Mouse (Mus musculus) heart, embryonic 15.5 days (tissue): ENCODE measurements around the gene Tfam. TPM values are rescaled to one million over a fixed set of nuclear protein-coding genes. Genes with fewer than 3 reads are reported as not detected.

Experiments used
- ATAC-seq: fragments of 200-750 bp; cut with Nextera tagmentation; replicated peaks from 2 replicates; pipeline ENCODE4 v1.8.0; 2017; ENCODE audit warnings: low read depth, moderate TSS enrichment; ENCODE audit not compliant: insufficient number of reproducible peaks, insufficient read depth, low FRiP score
- H3K27ac ChIP-seq: fragments of 300-500 bp; sonication (generic); 2 replicates; pipeline ENCODE4 v1.5.1; 2015; ENCODE audit warnings: mild to moderate bottlenecking, inconsistent platforms
- H3K27me3 ChIP-seq: fragments of 300-500 bp; sonication (generic); 2 replicates; pipeline ENCODE4 v1.6.1; 2015; ENCODE audit warnings: inconsistent platforms
- H3K36me3 ChIP-seq: fragments of 300-500 bp; sonication (generic); 2 replicates; pipeline ENCODE4 v1.6.1; 2015; ENCODE audit warnings: mild to moderate bottlenecking, inconsistent platforms
- H3K4me1 ChIP-seq: fragments of 300-500 bp; sonication (generic); replicated peaks from 2 replicates; pipeline ENCODE4 v1.6.1; 2015; ENCODE audit warnings: inconsistent platforms
- H3K4me2 ChIP-seq: fragments of 300-500 bp; sonication (generic); 2 replicates; pipeline ENCODE4 v1.6.1; 2015; ENCODE audit warnings: inconsistent platforms, mild to moderate bottlenecking, moderate library complexity
- H3K4me3 ChIP-seq: fragments of 300-500 bp; sonication (generic); 2 replicates; pipeline ENCODE4 v1.5.1; 2015; ENCODE audit warnings: mild to moderate bottlenecking, inconsistent platforms
- H3K9ac ChIP-seq: fragments of 300-500 bp; sonication (generic); 2 replicates; pipeline ENCODE4 v1.6.1; 2015; ENCODE audit warnings: mild to moderate bottlenecking, inconsistent platforms
- H3K9me3 ChIP-seq: fragments of 300-500 bp; sonication (generic); replicated peaks from 2 replicates; pipeline ENCODE4 v1.6.1; 2016; ENCODE audit warnings: inconsistent platforms
- WGBS: fragments of 180-500 bp; shearing (Covaris S2); methylation state at CpG from one replicate; pipeline ENCODE4 v1.1.7; 2015; ENCODE audit warnings: mixed read lengths; 5-methylcytosine and 5-hydroxymethylcytosine counted together
- polyA plus RNA-seq: library from polyadenylated mRNA; unstranded; fragments of >200 nt; fragmentation: Nextera tagmentation; extraction: Ambion mirVana; gene quantifications from 2 replicates; pipeline ENCODE4 v1.2.1, GENCODE M21; 2015

Gene Tfam
- polyA plus RNA-seq, 1 experiment from 2014 or later: 53.8 TPM

- Histone ChIP-seq H3K4me2 (no peak overlapping the region), H3K27me3 (no peaks in the 10 kb centered on the region), H3K9ac (no peak overlapping the region), H3K27ac (no peak overlapping the region), H3K9me3 (no peaks in the 10 kb centered on the region), H3K36me3 (peaks cover 26% of the 10 kb centered on the region; the same call in 1 of the 2 replicates), H3K4me3 (no peak overlapping the region), H3K4me1 (peaks cover 4% of the 10 kb centered on the region)
- 74% methylated on average over 4 of the region's 4 CpGs for WGBS
- no peak for ATAC-seq
These were observed 15.1 kb upstream of the Tfam start for GRCm38 (mm10) chr10:71253147-71253546.

GRCm38 (mm10) chr10:71252421-71252820 is 14.3 kb upstream of the Tfam start:
- Histone ChIP-seq H3K36me3 (peaks cover 26% of the 10 kb centered on the region; the same call in 1 of the 2 replicates), H3K4me1 (peaks cover 4% of the 10 kb centered on the region), H3K4me3 (no peak overlapping the region), H3K9ac (no peak overlapping the region), H3K4me2 (no peak overlapping the region), H3K9me3 (no peaks in the 10 kb centered on the region), H3K27ac (no peak overlapping the region), H3K27me3 (no peaks in the 10 kb centered on the region)
- no peak for ATAC-seq
- 73% methylated on average over 5 of the region's 5 CpGs for WGBS

DNA sequence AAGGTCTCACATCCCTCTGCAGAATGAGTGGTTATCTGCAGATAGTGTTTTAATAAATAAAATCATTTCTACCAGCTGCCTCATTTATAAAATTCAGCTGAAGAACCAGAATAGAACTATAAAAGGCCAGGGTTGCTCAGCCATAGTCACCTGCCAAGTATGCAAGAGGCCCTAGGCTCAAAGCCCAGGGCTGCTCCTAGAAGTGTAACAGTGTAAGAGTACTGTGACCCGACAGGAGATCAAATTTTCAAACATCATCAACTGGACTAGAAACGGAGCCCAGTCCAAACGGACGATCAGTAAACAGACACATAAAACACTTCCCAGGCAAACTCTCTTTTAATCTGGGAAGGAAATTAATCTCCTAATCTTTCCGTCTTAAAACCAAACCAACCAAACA is 13.8 kb upstream of the Tfam start:
- H3K4me3 ChIP-seq: no peak overlapping the region
- no peak overlapping the region for H3K4me2 ChIP-seq
- no peaks in the 10 kb centered on the region for H3K9me3 ChIP-seq
- no peak overlapping the region for H3K27ac ChIP-seq
- H3K9ac ChIP-seq: no peak overlapping the region
- no peaks in the 10 kb centered on the region for H3K27me3 ChIP-seq
- ATAC-seq: no peak
- 77% methylated on average over 5 of the region's 5 CpGs for WGBS
- H3K36me3 ChIP-seq: peaks cover 20% of the 10 kb centered on the region; the same call in 1 of the 2 replicates
- peaks cover 4% of the 10 kb centered on the region for H3K4me1 ChIP-seq

DNA sequence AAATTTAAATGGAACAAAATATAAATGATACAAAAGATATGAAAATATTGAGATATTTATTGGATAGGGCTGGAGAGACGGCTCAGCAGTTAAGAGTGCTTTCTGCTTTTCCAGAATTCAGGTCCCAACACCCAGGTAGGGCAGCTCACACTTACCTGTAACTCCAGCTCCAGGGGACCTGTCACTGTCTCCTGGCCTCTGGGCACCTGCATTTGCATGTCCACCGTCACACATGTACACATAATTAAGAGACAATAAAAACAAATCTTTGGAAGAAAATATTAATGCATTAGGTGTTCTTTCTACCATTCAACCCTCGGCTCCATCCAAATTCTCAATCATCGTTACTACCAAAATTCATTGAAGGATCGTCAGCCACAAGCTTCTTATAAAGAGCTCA is 13.2 kb upstream of the Tfam start:
- no peak overlapping the region for H3K9ac ChIP-seq
- no peaks in the 10 kb centered on the region for H3K9me3 ChIP-seq
- peaks cover 16% of the 10 kb centered on the region; the same call in 1 of the 2 replicates for H3K36me3 ChIP-seq
- H3K27ac ChIP-seq: no peak overlapping the region
- no peak overlapping the region for H3K4me3 ChIP-seq
- H3K4me2 ChIP-seq: no peak overlapping the region
- no peak for ATAC-seq
- 94% methylated on average over 5 of the region's 5 CpGs for WGBS
- no peaks in the 10 kb centered on the region for H3K27me3 ChIP-seq
- H3K4me1 ChIP-seq: peaks cover 4% of the 10 kb centered on the region

DNA sequence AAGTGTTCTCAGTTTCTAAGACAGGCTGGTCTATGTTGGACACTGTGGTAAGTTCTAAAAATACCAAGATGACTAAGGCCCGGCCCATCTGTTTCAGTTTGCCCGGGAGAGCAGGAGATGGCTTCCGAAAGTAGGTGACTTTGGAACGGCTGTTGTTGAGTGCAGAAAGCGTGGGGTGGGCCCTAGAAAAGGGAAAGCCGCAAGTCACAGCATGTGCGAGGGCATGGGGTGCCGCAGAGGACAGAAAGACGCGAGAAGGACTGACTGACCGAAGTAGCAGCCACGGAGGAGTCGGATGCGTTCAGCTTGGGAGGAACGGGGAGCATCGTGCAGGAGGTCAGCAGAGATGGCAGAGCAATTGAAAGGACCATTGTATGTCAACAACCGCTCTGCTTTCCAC is 12.4 kb upstream of the Tfam start:
- Histone ChIP-seq H3K9ac (no peak overlapping the region), H3K4me3 (peak overlapping the region; percentile 31), H3K4me2 (peak overlapping the region; percentile 51), H3K36me3 (peaks cover 8% of the 10 kb centered on the region; the same call in 1 of the 2 replicates), H3K4me1 (peaks cover 4% of the 10 kb centered on the region), H3K9me3 (no peaks in the 10 kb centered on the region), H3K27me3 (no peaks in the 10 kb centered on the region), H3K27ac (peak overlapping the region; percentile 20; the same call in 1 of the 2 replicates)
- 60% methylated on average over 17 of the region's 17 CpGs for WGBS
- ATAC-seq: no peak; the same call in 1 of the 2 replicates

DNA sequence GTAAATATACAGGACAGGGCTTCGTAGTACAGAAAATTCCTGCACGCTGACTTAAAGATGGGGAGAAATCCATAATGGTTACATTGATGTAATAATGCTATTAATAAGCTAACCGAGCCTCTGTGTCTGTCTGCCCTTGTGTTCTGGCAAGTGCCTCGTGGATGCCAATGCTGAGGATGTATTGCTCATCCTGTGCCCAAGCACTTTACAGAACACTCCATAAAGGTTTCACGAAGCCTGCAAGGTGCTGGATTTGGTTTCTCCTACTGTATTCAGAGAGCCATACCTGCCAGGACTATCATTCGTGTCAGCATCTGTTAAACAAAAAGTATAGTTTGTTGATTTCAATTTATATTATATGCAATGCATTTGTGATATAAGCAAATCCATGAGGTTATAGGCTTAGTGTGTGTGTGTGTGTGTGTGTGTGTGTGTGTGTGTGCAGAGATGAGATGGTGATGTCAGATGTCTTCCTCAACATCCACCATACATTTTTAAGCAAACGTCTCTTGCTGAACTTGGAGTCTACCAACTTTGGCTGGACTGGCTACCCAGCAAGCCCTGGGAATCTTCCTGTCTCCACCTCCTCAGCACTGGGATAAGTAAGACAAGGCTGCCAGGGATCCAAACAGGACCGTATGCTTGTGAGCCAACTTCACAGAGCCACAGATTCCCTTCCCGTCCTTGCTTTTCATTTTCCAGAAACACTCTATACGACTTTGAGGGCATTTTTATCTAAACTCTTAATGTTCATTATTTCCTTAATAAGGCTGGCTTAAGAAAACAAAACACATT is 11.2 kb upstream of the Tfam start:
- WGBS: 61% methylated on average over 10 of the region's 10 CpGs

DNA sequence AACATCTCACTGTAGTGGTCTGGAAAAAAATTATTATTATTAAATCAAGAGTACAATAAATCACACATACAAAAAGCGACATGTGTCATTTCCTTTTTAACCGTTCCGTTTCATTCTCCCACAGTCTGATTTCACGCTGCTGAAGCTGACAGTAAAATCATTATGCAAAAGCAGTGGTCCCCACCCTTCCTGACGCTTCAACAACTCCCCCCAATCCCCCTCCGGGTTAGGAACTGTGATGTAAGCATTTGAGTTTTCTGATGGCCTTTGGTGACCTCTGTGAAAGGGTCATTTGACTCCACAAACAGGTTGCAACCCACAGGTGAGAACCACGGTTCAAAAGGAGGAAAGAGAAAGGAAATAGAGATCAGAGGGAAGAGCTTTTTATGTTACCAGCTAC is 8.9 kb upstream of the Tfam start:
- no peak for ATAC-seq
- Histone ChIP-seq H3K4me2 (no peak overlapping the region), H3K9me3 (no peaks in the 10 kb centered on the region), H3K36me3 (no peaks in the 10 kb centered on the region), H3K27me3 (no peaks in the 10 kb centered on the region), H3K27ac (no peak overlapping the region), H3K4me1 (peaks cover 4% of the 10 kb centered on the region), H3K9ac (no peak overlapping the region), H3K4me3 (no peak overlapping the region)
- 43% methylated on average over 7 of the region's 7 CpGs for WGBS

More for the DNA sequence above, 11.2 kb upstream of the Tfam start:
- H3K9me3 ChIP-seq: no peaks in the 10 kb centered on the region
- no peak for ATAC-seq
- H3K27ac ChIP-seq: no peak overlapping the region
- H3K4me2 ChIP-seq: no peak overlapping the region
- H3K9ac ChIP-seq: no peak overlapping the region
- no peaks in the 10 kb centered on the region for H3K27me3 ChIP-seq
- H3K36me3 ChIP-seq: 0 out of 2 replicates have a peak, but pooled peaks cover under 1% of the 10 kb centered on the region
- H3K4me1 ChIP-seq: peaks cover 4% of the 10 kb centered on the region
- H3K4me3 ChIP-seq: no peak overlapping the region

- Histone ChIP-seq H3K9me3 (no peaks in the 10 kb centered on the region), H3K27me3 (peaks cover 4% of the 10 kb centered on the region; the same call in 1 of the 2 replicates), H3K4me1 (peaks cover 10% of the 10 kb centered on the region), H3K27ac (no peak overlapping the region), H3K4me2 (0 out of 2 replicates have a peak overlapping the region, but pooled peaks have one; percentile 25), H3K36me3 (peaks cover 8% of the 10 kb centered on the region), H3K9ac (no peak overlapping the region), H3K4me3 (0 out of 2 replicates have a peak overlapping the region, but pooled peaks have one; percentile 10)
- ATAC-seq: no peak
- WGBS: 51% methylated on average over 6 of the region's 6 CpGs
These were observed 1.5 kb upstream of the Tfam start for GRCm38 (mm10) chr10:71239479-71240120.

- Histone ChIP-seq H3K4me2 (peak overlapping the region; percentile 80), H3K9me3 (no peaks in the 10 kb centered on the region), H3K36me3 (peaks cover 24% of the 10 kb centered on the region), H3K27ac (peak overlapping the region; percentile 81), H3K4me1 (peaks cover 10% of the 10 kb centered on the region), H3K27me3 (peaks cover 4% of the 10 kb centered on the region; the same call in 1 of the 2 replicates), H3K4me3 (peak overlapping the region; percentile 93), H3K9ac (peak overlapping the region; percentile 96)
- under 1% methylated on average over 68 of the region's 68 CpGs for WGBS
- ATAC-seq: peak; percentile 98
These were observed 402 bp downstream of the Tfam start for GRCm38 (mm10) chr10:71237516-71238239.

- H3K36me3 ChIP-seq: peaks cover 52% of the 10 kb centered on the region
- no peak overlapping the region for H3K27ac ChIP-seq
- no peak overlapping the region for H3K4me2 ChIP-seq
- H3K27me3 ChIP-seq: no peaks in the 10 kb centered on the region
- H3K4me3 ChIP-seq: no peak overlapping the region
- H3K4me1 ChIP-seq: peaks cover 10% of the 10 kb centered on the region
- no peak overlapping the region for H3K9ac ChIP-seq
- no peak for ATAC-seq
- no peaks in the 10 kb centered on the region for H3K9me3 ChIP-seq
- 95% methylated on average over 8 of the region's 8 CpGs for WGBS
These were observed 4.0 kb downstream of the Tfam start for GRCm38 (mm10) chr10:71234071-71234470.

DNA sequence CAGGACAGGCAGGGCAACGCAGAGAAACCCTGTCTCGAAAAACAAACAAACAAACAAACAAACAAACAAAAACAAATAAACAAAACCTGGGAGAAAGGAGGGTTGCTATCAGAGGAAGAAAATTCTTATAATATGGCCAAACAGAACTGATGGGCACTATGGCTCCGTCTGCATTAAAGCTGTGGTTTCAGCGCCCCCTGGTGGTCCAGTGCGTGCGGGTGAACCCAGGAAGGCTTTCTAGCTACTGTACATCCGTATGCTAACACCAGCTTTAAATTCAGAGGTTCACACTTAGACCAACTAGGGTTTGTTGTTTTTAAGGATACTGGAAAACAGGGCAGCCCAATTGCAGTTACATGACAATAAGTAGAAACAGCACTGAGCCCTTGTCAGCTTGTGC is 12.2 kb downstream of the Tfam start:
- Histone ChIP-seq H3K4me2 (no peak overlapping the region), H3K27ac (no peak overlapping the region), H3K27me3 (no peaks in the 10 kb centered on the region), H3K9me3 (no peaks in the 10 kb centered on the region), H3K9ac (no peak overlapping the region), H3K36me3 (peaks cover 42% of the 10 kb centered on the region), H3K4me1 (no peaks in the 10 kb centered on the region), H3K4me3 (no peak overlapping the region)
- WGBS: 37% methylated on average over 7 of the region's 7 CpGs
- ATAC-seq: no peak
